Mouse (Mus musculus) layer of hippocampus, adult 8-10 months (tissue): Measurements from ENCODE around the gene Hacd2. TPM values are rescaled to one million over a fixed set of nuclear protein-coding genes. Genes with fewer than 3 reads are reported as not detected.

Experiments
- DNase-seq, 2 experiments: peaks; one replicate each; pipeline ENCODE4 v3.0.0; 2022; ENCODE audit warnings: low spot score in 2 of 2
- total RNA-seq, 4 experiments: library from RNA; stranded (reverse); gene quantifications; 2 replicates each; pipeline ENCODE4 v1.2.4; 2022

Gene Hacd2
- total RNA-seq, 4 experiments from 2014 or later: 40.4 to 48.4 (median 43.5) TPM

DNA sequence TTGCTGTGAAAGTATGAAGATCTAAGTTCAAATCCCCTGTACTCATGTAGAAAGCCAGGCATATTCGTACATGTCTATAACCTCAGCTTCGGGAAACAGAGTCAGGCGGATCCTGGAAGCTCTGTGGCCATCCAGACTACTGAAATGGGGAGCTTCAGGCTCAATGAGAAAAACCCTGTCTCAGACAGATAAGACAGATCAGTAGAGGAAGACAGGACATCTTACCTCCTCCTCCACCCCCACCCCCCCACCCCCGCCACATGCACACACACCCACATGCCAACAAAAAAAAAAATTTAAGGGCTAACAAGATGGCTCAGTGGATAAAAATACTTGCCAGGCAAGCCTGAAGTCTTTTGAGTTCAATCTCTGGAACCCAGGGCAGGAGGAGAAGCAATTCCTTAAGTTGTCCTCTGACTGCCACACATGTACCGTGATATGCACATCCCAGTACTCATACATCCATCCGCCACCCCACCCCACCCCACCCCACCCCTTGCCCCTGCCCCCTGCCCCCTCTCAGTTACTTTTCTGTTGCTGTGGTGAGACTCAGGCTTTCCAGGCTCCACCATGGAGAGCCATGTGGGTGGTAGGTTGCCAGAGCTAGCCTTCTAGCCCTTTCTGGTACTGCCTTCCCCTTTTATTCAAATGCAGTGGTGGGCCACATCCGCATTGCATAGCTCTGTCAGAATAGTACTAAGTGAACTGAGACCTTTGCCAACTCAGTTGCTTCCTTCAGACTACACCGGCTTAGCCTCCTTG is 32.4 kb downstream of the Hacd2 start:
- no peak for DNase-seq

DNA sequence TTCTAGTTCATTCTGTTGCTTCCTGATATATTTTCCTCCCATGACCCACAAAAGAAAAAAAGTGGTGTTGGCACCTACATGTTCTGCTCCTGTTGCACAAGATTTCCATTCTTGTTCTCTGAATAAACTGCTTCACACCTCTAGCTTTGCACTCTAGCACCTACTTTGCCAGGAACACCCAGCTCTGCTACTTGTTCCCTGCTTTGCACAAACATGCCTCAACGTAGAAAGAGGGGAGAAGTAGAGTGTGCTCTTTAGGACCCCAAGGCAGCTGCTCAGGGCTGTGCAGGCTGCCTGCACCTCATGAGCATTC is 32.9 kb downstream of the Hacd2 start:
- no peak for DNase-seq

DNA sequence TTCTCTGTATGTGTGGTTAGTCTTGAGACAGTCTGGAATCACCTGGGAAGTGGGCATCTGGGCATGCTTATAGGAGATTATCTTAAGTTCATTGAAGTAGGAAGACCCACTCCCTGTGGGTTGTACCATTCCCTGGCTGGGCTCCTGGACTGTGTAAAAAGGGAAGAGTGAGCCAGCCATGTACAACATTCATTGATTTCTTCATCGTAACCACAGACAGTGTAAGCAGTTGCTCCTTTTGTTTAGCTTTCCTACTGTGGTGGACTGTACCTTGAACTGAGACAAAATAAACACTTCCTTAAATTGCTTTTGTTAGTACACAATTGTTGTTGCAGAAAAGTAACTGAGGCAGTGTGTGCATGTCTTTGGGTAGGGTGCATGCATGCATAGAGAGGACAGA is 33.6 kb downstream of the Hacd2 start:
- no peak for DNase-seq

DNA sequence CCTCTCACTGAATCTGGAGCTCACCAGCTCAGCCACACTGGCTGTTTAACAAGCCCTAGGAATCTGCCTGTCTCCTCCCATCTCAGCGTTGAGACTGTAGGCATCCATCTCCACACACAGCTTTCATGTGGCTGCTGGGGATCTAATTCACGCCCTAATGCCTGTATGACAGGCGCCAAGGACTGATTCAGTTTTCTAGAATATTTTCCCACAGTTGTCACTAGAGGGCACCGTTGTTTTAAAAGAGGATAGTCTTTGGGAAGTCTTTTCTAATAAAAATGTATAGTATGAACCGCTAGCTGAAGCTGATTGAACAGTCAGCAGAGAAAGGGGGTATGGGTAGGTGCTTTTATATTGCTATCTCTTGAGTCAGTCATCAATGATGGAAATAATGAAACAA is 34.1 kb downstream of the Hacd2 start:
- no peak for DNase-seq

DNA sequence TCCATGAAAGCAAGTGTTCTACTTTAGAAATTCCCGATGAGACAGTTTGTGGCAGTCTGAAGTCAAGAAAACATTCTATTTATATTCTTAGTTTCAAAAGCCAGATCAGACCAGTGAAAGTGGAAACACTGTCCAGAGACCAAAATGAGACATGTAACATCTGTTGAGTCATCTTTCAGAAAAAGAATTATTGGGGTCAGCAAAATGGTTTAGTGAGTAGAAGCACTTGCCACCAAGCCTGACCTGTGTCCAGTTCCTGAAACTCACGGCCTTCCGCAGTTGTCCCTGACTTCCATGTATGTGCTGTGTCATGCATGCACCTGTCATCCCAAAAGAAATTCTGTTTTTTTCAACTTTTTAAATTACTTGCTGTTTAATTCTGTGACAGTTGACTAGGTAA is 34.6 kb downstream of the Hacd2 start:
- no peak for DNase-seq

DNA sequence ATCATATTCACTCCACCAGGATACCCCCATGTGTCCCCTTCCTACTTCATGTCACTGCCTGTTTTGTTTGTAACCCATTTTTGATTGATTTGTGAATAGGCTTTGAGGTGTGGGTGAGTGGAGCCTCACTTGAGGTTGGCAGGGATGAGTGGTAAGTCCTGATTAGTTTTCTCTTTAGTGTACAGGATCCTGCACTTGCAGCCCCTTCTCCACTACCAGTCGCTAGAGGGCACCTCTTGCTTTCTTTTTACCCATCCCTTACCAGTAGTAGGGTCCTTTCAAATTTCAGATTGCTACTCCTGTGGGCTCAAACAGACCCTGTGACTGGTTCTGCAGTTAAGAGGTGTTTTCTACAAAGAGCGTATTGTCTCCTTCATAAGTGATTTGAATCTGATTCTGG is 38.8 kb downstream of the Hacd2 start:
- no peak for DNase-seq

DNA sequence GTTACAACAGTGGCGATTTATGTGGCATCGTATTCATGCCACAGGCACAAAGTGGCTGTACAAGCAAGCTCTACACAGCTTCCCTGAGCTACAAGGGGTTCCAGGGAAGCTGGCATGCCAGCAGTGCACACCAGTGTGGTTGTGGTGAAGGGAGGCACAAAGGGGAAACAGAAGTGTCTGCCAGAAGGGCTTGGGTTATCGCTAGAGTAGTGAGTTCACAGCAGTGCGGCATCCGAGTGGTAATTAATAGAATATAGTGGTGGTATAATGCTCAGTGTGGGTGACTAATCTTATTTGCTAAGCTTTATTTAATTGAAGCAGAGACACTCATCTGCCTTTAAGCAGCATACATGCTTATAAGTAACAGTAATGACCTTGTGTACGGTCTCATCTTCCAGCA is 43.5 kb downstream of the Hacd2 start:
- no peak for DNase-seq

DNA sequence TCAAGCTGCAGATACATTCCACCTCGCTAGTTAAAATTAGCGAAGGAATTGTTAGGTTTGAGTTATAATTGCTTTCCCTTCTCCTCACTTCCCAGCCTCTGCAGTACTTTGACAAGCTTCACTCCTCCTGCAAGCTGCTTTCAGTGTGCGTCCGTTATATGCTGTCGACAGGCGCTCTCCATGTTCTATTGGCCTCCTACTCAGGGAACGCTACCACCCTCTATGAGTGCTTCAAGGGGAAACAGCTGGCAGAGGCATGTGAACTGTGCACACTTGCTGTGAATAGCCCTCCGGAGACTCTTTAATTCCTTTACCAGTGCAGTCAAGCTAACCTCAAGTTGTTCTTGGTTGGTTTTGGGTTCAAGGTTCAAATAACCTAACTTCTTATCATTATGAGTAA is 44.9 kb downstream of the Hacd2 start:
- DNase-seq: no peak

DNA sequence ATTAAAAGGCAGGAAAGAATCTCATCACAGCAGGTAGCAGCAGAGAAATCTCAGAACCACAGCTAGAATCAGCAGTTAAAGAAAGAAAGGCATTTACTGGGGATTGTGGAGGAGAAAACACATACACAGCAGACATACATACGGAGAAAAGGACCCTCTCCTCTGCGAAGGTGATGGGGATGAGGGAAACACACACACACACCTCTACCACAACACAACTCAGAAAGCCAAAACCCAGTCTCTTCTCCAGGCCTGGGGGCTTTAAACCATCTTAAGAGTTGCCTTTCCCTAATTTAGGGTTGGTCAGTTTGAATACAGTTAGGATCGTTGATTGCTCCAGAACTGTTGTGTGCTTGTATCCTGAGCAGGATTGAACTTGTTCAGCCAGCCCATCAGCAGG is 45.4 kb downstream of the Hacd2 start:
- no peak for DNase-seq

DNA sequence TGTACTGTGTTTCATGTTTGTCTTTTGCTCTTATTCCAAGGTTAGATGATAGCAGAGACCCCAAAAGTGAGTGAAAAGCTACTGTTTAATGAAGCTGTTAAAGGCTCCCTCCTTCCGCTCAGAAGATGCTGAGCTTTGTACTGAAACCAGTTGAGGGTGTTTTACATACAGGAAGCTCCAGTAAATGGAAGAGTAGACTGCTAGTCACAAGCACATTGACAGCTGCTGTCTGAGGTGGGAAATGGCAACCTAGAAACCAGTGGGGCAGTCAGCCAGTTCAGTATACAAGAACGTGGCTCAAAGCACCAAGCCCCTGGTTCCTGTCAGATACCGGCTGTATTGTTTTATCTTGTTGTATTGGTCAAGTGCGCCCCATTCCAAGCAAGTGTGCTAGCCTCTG is 46.7 kb downstream of the Hacd2 start:
- DNase-seq: no peak

DNA sequence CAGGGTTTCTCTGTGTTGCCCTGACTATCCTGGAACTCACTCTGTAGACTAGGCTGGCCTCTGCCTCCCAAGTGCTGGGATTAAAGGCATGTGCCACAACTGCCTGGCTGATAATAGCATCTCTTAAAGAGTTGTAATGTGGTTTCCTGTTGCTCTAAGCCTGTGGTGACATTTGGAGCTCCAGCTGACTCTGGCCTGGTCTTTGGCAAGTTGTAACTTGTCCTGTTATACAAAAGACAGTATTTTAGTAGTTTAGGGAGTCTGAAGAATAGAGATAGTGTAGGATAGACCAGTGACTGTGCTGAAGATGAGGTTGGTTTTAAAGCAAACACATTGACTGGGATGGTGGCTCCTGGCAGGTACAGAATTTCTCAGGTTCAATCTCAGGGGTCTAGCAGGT is 52.2 kb downstream of the Hacd2 start:
- DNase-seq: no peak

DNA sequence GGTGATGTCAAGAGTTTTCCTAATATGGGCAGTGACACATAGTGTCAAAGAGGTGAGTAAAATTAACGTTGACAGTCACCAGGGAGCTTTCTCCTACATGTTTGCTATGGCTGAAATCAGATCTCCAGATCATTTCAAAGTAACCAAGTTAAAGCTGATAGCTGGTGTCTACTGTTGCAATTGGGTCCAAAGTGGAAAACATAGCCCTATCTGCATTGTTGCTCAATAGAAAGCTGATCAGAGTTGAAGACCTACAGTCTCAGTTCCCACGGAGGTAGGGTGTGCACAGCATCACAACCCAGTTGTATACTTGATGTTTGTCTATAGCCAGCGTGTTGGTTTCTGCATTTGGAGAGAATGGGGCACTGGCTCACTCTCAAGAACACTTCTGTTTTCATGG is 53.4 kb downstream of the Hacd2 start:
- DNase-seq: no peak

DNA sequence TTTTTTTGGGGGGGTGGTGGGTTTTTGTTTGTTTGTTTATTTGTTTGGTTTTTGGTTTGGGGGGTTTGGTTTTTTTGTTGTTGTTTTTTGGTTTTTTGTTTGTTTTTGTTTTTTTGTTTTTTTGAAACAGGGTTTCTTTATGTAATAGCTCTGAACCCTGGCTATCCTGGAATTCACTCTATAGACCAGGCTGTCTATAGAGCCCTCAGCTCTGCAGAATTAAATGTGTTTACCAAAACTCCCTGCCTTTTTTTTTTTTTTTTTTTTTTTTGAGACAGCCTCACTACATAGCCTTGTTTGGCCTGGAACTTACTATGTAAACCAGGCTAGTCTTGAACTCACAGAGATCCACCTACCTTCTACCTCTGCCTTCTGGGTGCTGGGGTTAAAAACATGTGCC is 71.3 kb downstream of the Hacd2 start:
- no peak for DNase-seq

DNA sequence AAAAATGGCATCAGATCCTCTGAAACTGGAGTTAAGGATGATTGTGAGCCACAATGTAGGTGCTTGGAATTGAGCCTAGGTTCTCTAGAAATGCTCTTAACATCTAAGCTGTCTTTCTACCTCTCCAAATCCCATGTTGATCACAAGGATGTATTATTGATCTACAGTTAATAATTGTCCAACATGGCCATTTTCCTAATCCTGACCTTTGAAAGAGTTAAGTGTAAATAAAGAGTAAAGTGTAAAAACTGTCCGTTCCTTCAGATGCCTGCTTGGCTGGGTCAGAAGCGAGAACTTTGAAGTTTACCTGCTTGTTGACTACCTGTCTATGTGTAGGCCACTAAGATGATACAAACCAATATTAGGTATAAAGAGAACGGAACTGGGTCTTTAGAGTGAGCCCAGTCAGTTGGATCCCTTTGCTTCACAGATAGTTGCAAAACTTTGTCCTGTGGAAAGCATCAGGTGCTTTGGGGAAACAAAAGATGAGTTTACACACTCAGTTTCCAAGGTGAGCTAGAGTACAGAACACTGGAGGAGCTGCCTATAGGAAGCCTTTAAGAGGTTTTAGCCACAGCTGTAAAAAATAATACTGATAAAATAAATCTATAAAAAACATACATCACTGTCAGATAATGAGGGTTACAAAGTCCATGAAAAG is 75.8 kb downstream of the Hacd2 start:
- no peak for DNase-seq

DNA sequence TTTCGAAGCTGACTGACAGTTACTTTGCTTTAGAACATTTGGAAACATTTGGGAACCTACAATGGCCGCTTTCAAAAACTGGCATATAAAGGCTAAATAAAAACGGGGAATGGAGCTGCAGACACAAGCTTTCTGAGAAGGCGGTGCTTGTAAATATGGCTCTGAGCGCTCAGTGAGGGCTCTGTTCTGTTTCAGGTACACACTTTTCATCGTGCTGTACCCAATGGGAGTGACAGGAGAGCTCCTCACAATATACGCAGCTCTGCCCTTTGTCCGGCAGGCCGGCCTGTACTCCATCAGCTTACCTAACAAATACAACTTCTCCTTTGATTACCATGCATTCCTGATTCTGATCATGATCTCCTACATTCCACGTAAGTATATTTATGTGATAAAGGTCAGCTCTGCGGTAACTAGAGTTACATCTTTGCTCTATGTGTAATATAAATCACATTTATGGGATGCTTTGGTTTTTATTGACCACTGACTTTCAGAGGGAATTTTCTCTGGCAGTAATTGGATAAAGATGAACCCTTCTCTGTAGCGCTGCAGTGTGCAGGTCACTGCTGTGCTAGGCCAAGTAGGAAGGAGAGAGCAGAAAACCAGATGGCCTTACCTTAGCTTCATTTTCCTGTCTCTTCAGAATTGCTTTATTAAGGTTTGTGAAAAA is 79.7 kb downstream of the Hacd2 start:
- no peak for DNase-seq

DNA sequence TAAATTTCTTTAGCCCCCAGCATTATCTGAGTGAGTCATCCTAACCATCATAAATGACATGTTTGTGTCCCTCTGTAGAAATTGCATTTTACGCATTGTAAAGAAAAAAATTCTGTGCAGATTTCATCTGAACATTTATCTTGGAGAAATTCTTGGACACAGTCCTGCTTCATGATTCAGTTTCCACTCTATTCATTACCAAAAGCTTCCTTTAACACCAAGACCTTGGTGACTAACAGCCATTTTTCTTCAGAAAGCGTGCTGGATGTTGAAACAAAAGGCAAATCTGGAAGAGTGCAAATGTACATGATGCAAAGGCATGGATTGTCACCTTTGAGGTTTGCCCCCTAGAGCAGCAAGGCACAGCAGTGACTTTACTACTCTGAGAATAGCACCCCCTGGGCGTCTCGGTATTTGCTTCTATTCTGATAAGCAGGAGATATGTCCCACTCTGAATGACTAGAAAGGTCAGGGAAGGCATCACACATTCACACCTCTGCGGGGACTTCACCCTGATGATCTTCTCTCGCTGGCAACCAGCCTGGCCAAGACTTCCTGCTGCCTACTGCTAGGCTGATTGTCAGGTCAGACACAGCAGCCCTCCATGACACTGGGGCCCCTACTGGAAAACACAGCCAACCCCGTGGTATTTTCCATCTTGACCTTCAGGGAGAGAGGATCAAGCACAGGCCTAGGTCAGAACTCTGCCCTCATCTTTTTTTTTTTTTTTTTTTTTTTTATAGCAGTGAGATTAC is 80.8 kb downstream of the Hacd2 start:
- no peak for DNase-seq

DNA sequence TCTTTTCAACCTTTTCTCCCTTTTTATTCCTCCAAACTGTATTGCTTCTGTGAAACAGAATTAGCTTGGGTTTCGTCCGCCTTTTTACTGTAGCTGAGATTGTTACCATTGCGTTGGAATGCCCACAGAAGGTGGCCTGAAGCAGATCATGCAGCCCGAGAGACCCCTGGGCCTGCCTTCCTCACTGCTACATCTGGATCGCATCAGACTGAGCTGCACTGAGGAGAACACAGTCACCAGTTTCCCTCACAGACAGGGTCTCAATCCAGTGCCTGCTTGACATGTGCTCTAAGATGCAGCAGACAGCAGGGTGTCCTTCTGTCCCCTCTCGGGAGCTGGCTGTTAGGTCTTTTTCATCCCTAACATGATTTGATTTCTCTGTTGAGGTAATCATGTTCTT is 85.8 kb downstream of the Hacd2 start:
- DNase-seq: no peak

DNA sequence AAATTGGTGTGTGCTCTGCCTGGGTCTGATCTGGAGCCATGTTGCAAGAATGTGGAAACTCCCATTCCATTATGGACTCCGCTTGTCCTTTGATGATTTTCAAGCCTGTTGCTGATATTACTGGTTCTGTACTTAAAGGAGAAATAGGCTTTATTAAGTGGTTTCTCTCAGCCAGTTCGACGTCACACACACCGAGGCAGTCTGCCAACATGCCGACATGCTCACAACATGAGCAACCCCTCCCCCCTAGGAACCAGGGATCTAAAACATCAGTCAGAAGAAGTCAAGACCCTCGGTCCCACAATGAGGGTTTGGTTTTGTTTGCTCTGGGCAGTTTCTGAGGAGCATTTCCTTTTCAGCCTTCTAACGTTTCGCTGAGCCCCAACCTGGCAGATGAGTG is 86.9 kb downstream of the Hacd2 start:
- DNase-seq: no peak

DNA sequence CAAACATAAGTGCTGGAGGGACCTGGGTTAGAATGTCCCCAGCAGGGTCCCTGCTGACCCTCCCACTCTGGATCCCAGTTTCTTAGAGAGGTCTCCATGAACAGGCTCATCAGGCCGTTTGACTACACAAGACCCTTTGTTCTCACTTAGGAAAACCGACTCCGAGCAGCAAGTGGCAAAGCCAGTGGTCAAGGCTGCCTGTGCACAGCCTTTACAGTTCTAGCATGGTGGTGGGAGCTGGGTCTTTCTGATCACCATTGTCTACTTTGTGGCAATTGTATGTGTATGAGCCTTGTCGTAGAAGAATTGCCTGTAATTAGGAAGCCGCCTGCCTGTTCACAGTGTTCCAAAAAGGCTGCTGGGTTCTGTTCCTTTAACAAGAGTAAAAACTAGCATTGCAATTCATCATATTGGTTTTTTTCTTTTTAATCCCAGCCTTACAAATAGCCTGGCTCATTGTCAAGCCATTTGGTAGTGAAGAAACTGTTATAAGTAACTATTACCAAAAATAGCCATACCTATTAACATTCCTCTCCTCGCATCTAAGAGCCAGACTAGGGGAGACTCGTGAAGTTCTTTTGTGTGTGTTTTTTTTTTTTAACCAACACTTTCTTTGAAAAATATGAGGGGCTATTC is 87.5 kb downstream of the Hacd2 start:
- DNase-seq: no peak

DNA sequence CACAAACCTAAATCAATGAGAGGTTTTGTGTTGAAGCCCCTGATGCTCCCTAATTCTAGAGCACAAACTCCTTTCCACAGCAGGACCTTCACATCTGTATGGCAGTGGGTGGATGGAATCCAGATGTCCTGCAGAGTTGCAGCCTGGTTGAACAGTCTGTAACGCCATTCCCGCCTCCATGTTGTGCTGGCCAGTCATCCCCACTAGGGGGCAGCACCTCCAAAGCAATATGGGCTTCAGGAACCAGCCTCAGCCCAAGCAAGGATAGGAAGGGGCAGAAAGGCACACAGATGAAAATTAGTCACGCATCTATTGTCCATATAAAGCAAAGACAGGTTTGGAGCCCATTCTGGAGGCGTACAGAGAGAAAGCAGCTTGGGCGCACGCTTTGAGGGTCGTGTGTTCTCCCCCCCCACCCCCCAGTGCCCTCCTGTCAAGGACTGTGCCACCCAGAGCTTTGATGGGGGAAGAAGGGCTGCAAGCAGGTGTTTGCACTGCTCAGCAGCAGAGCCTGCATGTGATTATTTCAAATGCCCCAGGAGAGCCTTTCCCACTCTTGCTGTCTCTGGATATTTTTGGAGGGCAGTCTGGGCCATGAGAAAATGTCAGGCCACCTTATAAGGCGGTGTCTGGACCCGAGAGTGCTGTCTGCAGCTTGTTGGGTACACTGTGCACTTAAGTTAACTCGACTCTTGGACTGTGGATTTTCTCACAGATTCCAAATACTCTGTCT is 88.3 kb downstream of the Hacd2 start:
- DNase-seq: peak; percentile 67 to 89

DNA sequence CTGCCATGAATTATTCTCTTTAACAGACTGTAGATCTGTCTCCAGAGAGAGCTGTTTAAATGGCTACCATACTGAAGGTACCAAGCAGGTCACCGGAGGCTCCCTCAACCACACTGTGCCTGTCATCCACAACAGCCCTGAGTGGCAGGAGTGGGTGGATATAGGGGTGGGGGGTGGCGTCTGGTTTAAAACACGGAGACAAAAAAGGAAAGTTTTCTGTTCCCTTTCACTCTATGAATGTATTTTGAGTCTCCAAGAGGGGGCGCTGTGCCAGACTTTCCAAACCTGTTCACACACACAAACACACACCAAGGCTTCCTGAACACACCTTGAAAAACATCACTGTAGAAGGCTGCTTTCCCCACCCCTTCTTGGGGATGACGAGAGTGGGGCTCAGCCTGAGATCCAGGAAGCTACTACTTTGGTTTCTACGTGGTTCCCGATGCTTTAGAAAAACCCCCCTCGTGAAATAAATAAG is 89.0 kb downstream of the Hacd2 start:
- peak in 1 of 2 experiments; percentile 22 for DNase-seq
